In genomic region chr5:149013817-149014508, GRCm38 (mm10) we compare ENCODE assay signal across 17 mouse cellular contexts. TPM values are rescaled to one million over a fixed set of nuclear protein-coding genes. Genes with fewer than 3 reads are reported as not detected.
DNase-seq lines count a peak whose midpoint lies in the region; ATAC-seq and TF ChIP-seq lines count a peak whose summit lies in the region.
"Had no signal": no experiment of that assay in that cellular context is flagged by ENCODE, and none has a peak within 500 bp of the region (broad histone marks: within the 10 kb centered on the region; RNA-seq: fewer than 3 reads in every experiment).

No protein-coding gene starts in this region.

- 79% methylated on average over 7 of the region's 7 CpGs for WGBS in intestine, embryonic 15.5 days
- 84% methylated on average over 7 of the region's 7 CpGs for WGBS in intestine, postnatal 0 days
- 68% methylated on average over 7 of the region's 7 CpGs for WGBS in limb, embryonic 12.5 days

- H3K4me3 ChIP-seq in intestine, embryonic 15.5 days (replicated peaks): no peak overlapping the region
- no peak overlapping the region for H3K4me3 ChIP-seq in intestine, postnatal 0 days (ENCODE audit: low read depth, low read length)
- H3K4me3 ChIP-seq in limb, embryonic 12.5 days (replicated peaks): peak overlapping the region; percentile 60; the same call in 1 of the 2 replicates

- peak; percentile 31 for DNase-seq in thymus, postnatal 25 days
- no peak for DNase-seq in thymus, adult 18-20 months
- DNase-seq in adrenal gland, adult 2 months: no peak
- DNase-seq: cerebellum, postnatal 25 days; gastrocnemius, postnatal 36 days; kidney, adult 11 months; kidney, postnatal 36 days had no signal

- H3K27ac ChIP-seq in intestine, embryonic 15.5 days: no peak overlapping the region
- H3K27ac ChIP-seq in intestine, postnatal 0 days (ENCODE audit: low read depth, low read length): no peak overlapping the region
- peak overlapping the region; percentile 76 for H3K27ac ChIP-seq in limb, embryonic 12.5 days
- H3K27ac ChIP-seq: liver, embryonic 14.5 days; macrophage had no signal

- peaks cover 7% of the 10 kb centered on the region for H3K4me1 ChIP-seq in intestine, embryonic 15.5 days (replicated peaks)
- H3K4me1 ChIP-seq in intestine, postnatal 0 days (replicated peaks; ENCODE audit: control insufficient read depth, insufficient read depth, low read length): no peaks in the 10 kb centered on the region
- H3K4me1 ChIP-seq in limb, embryonic 12.5 days (replicated peaks): peaks cover 20% of the 10 kb centered on the region

- H3K9ac ChIP-seq in intestine, embryonic 15.5 days: no peak overlapping the region
- no peak overlapping the region for H3K9ac ChIP-seq in intestine, postnatal 0 days (ENCODE audit: low read depth, low read length)
- no peak overlapping the region for H3K9ac ChIP-seq in limb, embryonic 12.5 days (replicated peaks)
- H3K9ac ChIP-seq: forebrain, postnatal 0 days; liver, embryonic 14.5 days had no signal

- TF ChIP-seq CTCF in intestine, postnatal 0 days (IDR thresholded peaks at IDR 0.05; ENCODE audit: low read depth): no peak

- peak overlapping the region; percentile 89; the same call in 1 of the 2 replicates for H3K4me2 ChIP-seq in intestine, embryonic 15.5 days (replicated peaks)
- H3K4me2 ChIP-seq in intestine, postnatal 0 days (replicated peaks; ENCODE audit: low read depth): no peak overlapping the region
- H3K4me2 ChIP-seq in limb, embryonic 12.5 days: peak overlapping the region; percentile 79

- no peaks in the 10 kb centered on the region for H3K27me3 ChIP-seq in intestine, embryonic 15.5 days (replicated peaks)
- no peaks in the 10 kb centered on the region for H3K27me3 ChIP-seq in intestine, postnatal 0 days (replicated peaks; ENCODE audit: control insufficient read depth, insufficient read depth, low read length)
- no peaks in the 10 kb centered on the region for H3K27me3 ChIP-seq in limb, embryonic 12.5 days
- H3K27me3 ChIP-seq: Patski had no signal

- no peaks in the 10 kb centered on the region for H3K36me3 ChIP-seq in intestine, embryonic 15.5 days
- no peaks in the 10 kb centered on the region for H3K36me3 ChIP-seq in intestine, postnatal 0 days (ENCODE audit: control insufficient read depth, insufficient read depth)
- H3K36me3 ChIP-seq in limb, embryonic 12.5 days: no peaks in the 10 kb centered on the region

- no peaks in the 10 kb centered on the region; the same call in 1 of the 2 replicates for H3K9me3 ChIP-seq in intestine, embryonic 15.5 days
- H3K9me3 ChIP-seq in intestine, postnatal 0 days (ENCODE audit: control insufficient read depth): no peaks in the 10 kb centered on the region
- H3K9me3 ChIP-seq in limb, embryonic 12.5 days: 0 out of 2 replicates have a peak, but pooled peaks cover 4% of the 10 kb centered on the region

- ATAC-seq in intestine, embryonic 15.5 days: no peak
- ATAC-seq in intestine, postnatal 0 days: no peak
- ATAC-seq in limb, embryonic 12.5 days (ENCODE audit: insufficient number of reproducible peaks, insufficient read depth, low FRiP score, low TSS enrichment, low read depth): no peak
- ATAC-seq in monocyte, adult 5-6 weeks (replicated peaks; ENCODE audit: insufficient number of reproducible peaks, low FRiP score, low TSS enrichment, poor library complexity, severe bottlenecking): no peak
- ATAC-seq: midbrain, embryonic 16.5 days; Patski had no signal

RNA-seq across cellular contexts. Expression of gene Gm42791, which starts 19.0 kb away (rescaled TPM):
- 0.57 and 2.3 TPM in 2 replicates for polyA plus RNA-seq in intestine, embryonic 15.5 days (2015; fragmentation: Nextera tagmentation; extraction: Ambion mirVana)
- not detected in 2 replicates for polyA plus RNA-seq in intestine, postnatal 0 days (2015; fragmentation: Nextera tagmentation; extraction: Ambion mirVana)
- 0.99 and 2.6 TPM in 2 replicates for polyA plus RNA-seq in limb, embryonic 12.5 days (2016; fragmentation: Nextera tagmentation; extraction: Ambion mirVana)
- not detected in 3 replicates for total RNA-seq in monocyte, adult 5-6 weeks (2017)
- total RNA-seq in adrenal gland, adult 2 months (2021): 1 to 10 TPM; 6.3 to 6.5 TPM
- not detected in 2 replicates for polyA plus RNA-seq in adrenal gland, adult 2 months (2012; rRNA removed)
- total RNA-seq: forebrain, postnatal 0 days had no signal
- polyA plus RNA-seq: hindbrain, embryonic 11.5 days; liver, embryonic 14.5 days; Patski had no signal
